Mouse (Mus musculus) embryonic facial prominence, embryonic 15.5 days (tissue): ENCODE results near the gene Umad1. TPM values are rescaled to one million over a fixed set of nuclear protein-coding genes. Genes with fewer than 3 reads are reported as not detected.

Experiments
- ATAC-seq: fragments of 200-750 bp; cut with Nextera tagmentation; 2 replicates; pipeline ENCODE4 v1.8.0; 2017; ENCODE audit warnings: low read depth, moderate TSS enrichment; ENCODE audit not compliant: insufficient number of reproducible peaks, low FRiP score, low TSS enrichment
- H3K27ac ChIP-seq: fragments of 300-500 bp; sonication (generic); replicated peaks from 2 replicates; pipeline ENCODE4 v1.5.1; 2015; ENCODE audit warnings: mild to moderate bottlenecking, inconsistent platforms
- H3K27me3 ChIP-seq: fragments of 300-500 bp; sonication (generic); 2 replicates; pipeline ENCODE4 v1.6.1; 2015; ENCODE audit warnings: inconsistent platforms
- H3K36me3 ChIP-seq: fragments of 300-500 bp; sonication (generic); 2 replicates; pipeline ENCODE4 v1.6.1; 2015; ENCODE audit warnings: mild to moderate bottlenecking, inconsistent platforms
- H3K4me1 ChIP-seq: fragments of 300-500 bp; sonication (generic); 2 replicates; pipeline ENCODE4 v1.6.1; 2015; ENCODE audit warnings: inconsistent platforms
- H3K4me2 ChIP-seq: fragments of 300-500 bp; sonication (generic); replicated peaks from 2 replicates; pipeline ENCODE4 v1.6.1; 2015; ENCODE audit warnings: mild to moderate bottlenecking, inconsistent platforms
- H3K4me3 ChIP-seq: fragments of 300-500 bp; sonication (generic); replicated peaks from 2 replicates; pipeline ENCODE4 v1.5.1; 2015; ENCODE audit warnings: mild to moderate bottlenecking, inconsistent platforms
- H3K9ac ChIP-seq: fragments of 300-500 bp; sonication (generic); 2 replicates; pipeline ENCODE4 v1.6.1; 2015; ENCODE audit warnings: inconsistent platforms
- H3K9me3 ChIP-seq: fragments of 300-500 bp; sonication (generic); replicated peaks from 2 replicates; pipeline ENCODE4 v1.6.1; 2016; ENCODE audit warnings: inconsistent platforms
- WGBS: fragments of 180-500 bp; shearing (Covaris S2); methylation state at CpG from one replicate; pipeline ENCODE4 v1.1.7; 2015; 5-methylcytosine and 5-hydroxymethylcytosine counted together
- polyA plus RNA-seq: library from polyadenylated mRNA; unstranded; fragments of >200 nt; fragmentation: Nextera tagmentation; extraction: Ambion mirVana; gene quantifications from 2 replicates; pipeline ENCODE4 v1.2.1, GENCODE M21; 2015

Umad1 gene
- polyA plus RNA-seq, 1 experiment from 2014 or later: 18.2 TPM

DNA sequence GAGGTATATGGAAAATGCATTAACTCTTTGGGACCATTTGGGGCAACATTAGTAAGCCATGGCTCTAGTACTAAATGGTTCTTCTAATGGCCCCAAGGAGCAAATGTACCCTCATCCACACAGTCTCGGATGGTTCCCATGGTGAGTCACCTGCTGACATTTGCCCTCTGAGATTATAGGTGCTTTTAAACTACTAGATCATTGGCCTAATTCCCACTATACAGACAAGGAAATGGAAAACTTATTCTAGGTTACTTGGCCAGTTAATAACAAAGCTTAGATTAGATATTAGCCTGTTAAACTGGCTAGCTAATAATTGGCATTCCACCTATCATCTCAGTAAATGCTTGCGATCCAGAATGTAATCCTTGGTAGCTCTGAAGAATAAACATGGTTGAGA lies 203.4 kb downstream of the Umad1 start:
- H3K36me3 ChIP-seq: no peaks in the 10 kb centered on the region
- no peak for ATAC-seq
- no peaks in the 10 kb centered on the region for H3K4me1 ChIP-seq
- 88% methylated on average over 2 of the region's 2 CpGs for WGBS
- H3K9me3 ChIP-seq: no peaks in the 10 kb centered on the region
- H3K4me2 ChIP-seq: no peak overlapping the region
- H3K27me3 ChIP-seq: no peaks in the 10 kb centered on the region
- H3K4me3 ChIP-seq: no peak overlapping the region
- no peak overlapping the region for H3K27ac ChIP-seq
- no peak overlapping the region for H3K9ac ChIP-seq

- no peaks in the 10 kb centered on the region for H3K9me3 ChIP-seq
- H3K27me3 ChIP-seq: no peaks in the 10 kb centered on the region
- WGBS: 34% methylated on average over 1 of the region's 1 CpGs
- H3K9ac ChIP-seq: no peak overlapping the region
- no peak overlapping the region for H3K27ac ChIP-seq
- H3K4me1 ChIP-seq: no peaks in the 10 kb centered on the region
- H3K36me3 ChIP-seq: no peaks in the 10 kb centered on the region
- H3K4me3 ChIP-seq: no peak overlapping the region
- H3K4me2 ChIP-seq: no peak overlapping the region
- ATAC-seq: no peak
Observed at GRCm38 (mm10) chr6:8465388-8465787, 206.3 kb downstream of the Umad1 start.

GRCm38 (mm10) chr6:8465985-8466384 lies 206.9 kb downstream of the Umad1 start:
- no peaks in the 10 kb centered on the region for H3K27me3 ChIP-seq
- no peak overlapping the region for H3K9ac ChIP-seq
- no peak overlapping the region for H3K27ac ChIP-seq
- no peaks in the 10 kb centered on the region for H3K9me3 ChIP-seq
- ATAC-seq: no peak
- no peaks in the 10 kb centered on the region for H3K36me3 ChIP-seq
- H3K4me2 ChIP-seq: no peak overlapping the region
- H3K4me3 ChIP-seq: no peak overlapping the region
- H3K4me1 ChIP-seq: no peaks in the 10 kb centered on the region
- WGBS: 74% methylated on average over 5 of the region's 5 CpGs

GRCm38 (mm10) chr6:8467667-8468337 lies 208.7 kb downstream of the Umad1 start:
- Histone ChIP-seq H3K27ac (no peak overlapping the region), H3K9me3 (no peaks in the 10 kb centered on the region), H3K9ac (no peak overlapping the region), H3K27me3 (no peaks in the 10 kb centered on the region), H3K4me3 (no peak overlapping the region), H3K36me3 (no peaks in the 10 kb centered on the region), H3K4me2 (no peak overlapping the region), H3K4me1 (no peaks in the 10 kb centered on the region)
- ATAC-seq: no peak
- 56% methylated on average over 10 of the region's 10 CpGs for WGBS

GRCm38 (mm10) chr6:8469918-8470317 lies 210.8 kb downstream of the Umad1 start:
- H3K4me2 ChIP-seq: no peak overlapping the region
- no peak overlapping the region for H3K9ac ChIP-seq
- no peaks in the 10 kb centered on the region for H3K27me3 ChIP-seq
- H3K4me1 ChIP-seq: no peaks in the 10 kb centered on the region
- 89% methylated on average over 3 of the region's 3 CpGs for WGBS
- H3K4me3 ChIP-seq: no peak overlapping the region
- no peak overlapping the region for H3K27ac ChIP-seq
- ATAC-seq: no peak
- no peaks in the 10 kb centered on the region for H3K36me3 ChIP-seq
- no peaks in the 10 kb centered on the region for H3K9me3 ChIP-seq

- Histone ChIP-seq H3K4me1 (no peaks in the 10 kb centered on the region), H3K27me3 (no peaks in the 10 kb centered on the region), H3K4me2 (no peak overlapping the region), H3K36me3 (no peaks in the 10 kb centered on the region), H3K9me3 (no peaks in the 10 kb centered on the region), H3K9ac (no peak overlapping the region), H3K4me3 (no peak overlapping the region), H3K27ac (no peak overlapping the region)
- ATAC-seq: no peak
- WGBS: 83% methylated on average over 3 of the region's 3 CpGs
Observed at GRCm38 (mm10) chr6:8472125-8472524, 213.0 kb downstream of the Umad1 start.

- Histone ChIP-seq H3K4me3 (no peak overlapping the region), H3K4me2 (no peak overlapping the region), H3K4me1 (no peaks in the 10 kb centered on the region), H3K9me3 (no peaks in the 10 kb centered on the region), H3K9ac (no peak overlapping the region), H3K36me3 (no peaks in the 10 kb centered on the region), H3K27ac (no peak overlapping the region), H3K27me3 (no peaks in the 10 kb centered on the region)
- WGBS: 69% methylated on average over 5 of the region's 5 CpGs
- no peak for ATAC-seq
Observed at GRCm38 (mm10) chr6:8472915-8473314, 213.8 kb downstream of the Umad1 start.

DNA sequence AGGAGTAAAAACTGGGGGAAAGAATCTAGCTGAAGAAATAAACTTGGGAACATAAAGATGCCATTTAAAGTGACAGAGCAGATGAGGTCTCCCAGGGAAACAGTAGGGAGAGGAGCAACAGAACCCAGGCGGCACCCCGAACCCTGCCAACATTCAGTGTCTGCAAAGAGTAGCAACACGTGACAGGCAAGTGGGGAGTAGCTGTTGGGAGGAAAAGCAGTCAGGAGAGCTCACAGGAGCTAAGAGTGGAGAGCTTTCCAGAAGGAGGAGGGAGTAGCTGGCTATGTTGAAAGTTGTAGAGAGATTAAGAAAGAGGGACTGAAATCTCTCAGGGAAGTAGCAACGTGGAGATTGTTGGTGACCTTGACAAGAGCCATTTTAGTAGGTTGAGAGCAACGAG lies 214.4 kb downstream of the Umad1 start:
- Histone ChIP-seq H3K36me3 (no peaks in the 10 kb centered on the region), H3K27me3 (no peaks in the 10 kb centered on the region), H3K4me1 (no peaks in the 10 kb centered on the region), H3K9me3 (no peaks in the 10 kb centered on the region), H3K4me2 (no peak overlapping the region), H3K27ac (no peak overlapping the region), H3K9ac (no peak overlapping the region), H3K4me3 (no peak overlapping the region)
- no peak for ATAC-seq
- 62% methylated on average over 5 of the region's 5 CpGs for WGBS

GRCm38 (mm10) chr6:8474316-8474715 lies 215.2 kb downstream of the Umad1 start:
- Histone ChIP-seq H3K27ac (no peak overlapping the region), H3K4me2 (no peak overlapping the region), H3K4me1 (no peaks in the 10 kb centered on the region), H3K27me3 (no peaks in the 10 kb centered on the region), H3K4me3 (no peak overlapping the region), H3K9ac (no peak overlapping the region), H3K36me3 (no peaks in the 10 kb centered on the region), H3K9me3 (no peaks in the 10 kb centered on the region)
- WGBS: 72% methylated on average over 3 of the region's 3 CpGs
- ATAC-seq: no peak

- Histone ChIP-seq H3K27me3 (no peaks in the 10 kb centered on the region), H3K4me2 (no peak overlapping the region), H3K9me3 (no peaks in the 10 kb centered on the region), H3K4me1 (no peaks in the 10 kb centered on the region), H3K27ac (no peak overlapping the region), H3K36me3 (no peaks in the 10 kb centered on the region), H3K9ac (no peak overlapping the region), H3K4me3 (no peak overlapping the region)
- ATAC-seq: no peak
- WGBS: 80% methylated on average over 4 of the region's 4 CpGs
Observed at GRCm38 (mm10) chr6:8474820-8475219, 215.7 kb downstream of the Umad1 start.

GRCm38 (mm10) chr6:8479176-8479575 lies 220.1 kb downstream of the Umad1 start:
- no peaks in the 10 kb centered on the region for H3K36me3 ChIP-seq
- no peaks in the 10 kb centered on the region for H3K27me3 ChIP-seq
- H3K4me2 ChIP-seq: no peak overlapping the region
- no peaks in the 10 kb centered on the region for H3K9me3 ChIP-seq
- 32% methylated on average over 1 of the region's 1 CpGs for WGBS
- H3K4me3 ChIP-seq: no peak overlapping the region
- no peaks in the 10 kb centered on the region for H3K4me1 ChIP-seq
- H3K27ac ChIP-seq: no peak overlapping the region
- no peak overlapping the region for H3K9ac ChIP-seq
- ATAC-seq: no peak
